Mouse (Mus musculus): Measurements from ENCODE around the gene Abcc3.

GRCm38 (mm10) chr11:94370809-94371208 is 22.0 kb downstream of the Abcc3 start:
- TF ChIP-seq CTCF (IDR thresholded peaks at IDR 0.05; ENCODE audit: low read depth) = no peak
- TF ChIP-seq EP300 (IDR thresholded peaks at IDR 0.05; ENCODE audit: low read depth) = no peak
